Mouse (Mus musculus): ENCODE measurements around the gene Cdh18.

GRCm38 (mm10) chr15:22578617-22578990 is 29.8 kb downstream of the Cdh18 start:
- TF ChIP-seq CTCF (IDR thresholded peaks at IDR 0.05; ENCODE audit: extremely low read depth, insufficient read depth, low read length) (no peak), POLR2A (IDR thresholded peaks at IDR 0.05; ENCODE audit: extremely low read depth, insufficient read depth, low read length) (no peak)

All from cortical plate, adult 2 months (tissue).